Mouse (Mus musculus): ENCODE measurements at regions not wholly inside any gene's neighbourhood (a gene's known extent, or its start where the extent isn't known, plus 50 kb on each side); places are given as distances from the start of the nearest gene placed in this dataset.

- Histone ChIP-seq H3K4me1 (no peaks in the 10 kb centered on the region), H3K27ac (no peak overlapping the region), H3K9ac (no peak overlapping the region), H3K36me3 (no peaks in the 10 kb centered on the region), H3K9me3 (no peaks in the 10 kb centered on the region), H3K4me3 (no peak overlapping the region), H3K27me3 (no peaks in the 10 kb centered on the region), H3K4me2 (no peak overlapping the region)
- ATAC-seq (ENCODE audit: borderline replicate concordance, extremely low read depth, low FRiP score, low TSS enrichment) = no peak
- 97% methylated on average over 1 of the region's 1 CpGs for WGBS
Observed at GRCm38 (mm10) chr12:92578596-92578995, 729.6 kb upstream of the Sel1l start.
